Mouse (Mus musculus) spleen, adult 2 months (tissue): ENCODE data around the gene Gas2. TPM values are rescaled to one million over a fixed set of nuclear protein-coding genes. Genes with fewer than 3 reads are reported as not detected.

Experiments
- DNase-seq, 2 experiments: peaks; one replicate each; pipeline versions ENCODE4 v3.0.0 to v3.0.0-alpha.2; 2012 to 2021; ENCODE audit warnings: low spot score in 2 of 2, low read depth in 1 of 2
- H3K27ac ChIP-seq: fragments of 200-500 bp; 2 replicates; pipeline ENCODE4 v1.5.1; 2012; ENCODE audit warnings: low read length, inconsistent platforms; ENCODE audit not compliant: insufficient read depth
- H3K27me3 ChIP-seq: fragments of 200-500 bp; 2 replicates; pipeline ENCODE4 v1.6.1; 2012; ENCODE audit warnings: mild to moderate bottlenecking, moderate library complexity, low read length, inconsistent platforms; ENCODE audit not compliant: control insufficient read depth, insufficient read depth
- H3K36me3 ChIP-seq: fragments of 200-500 bp; 2 replicates; pipeline ENCODE4 v1.6.1; 2012; ENCODE audit warnings: mild to moderate bottlenecking, low read length, inconsistent platforms; ENCODE audit not compliant: control insufficient read depth, insufficient read depth
- H3K4me1 ChIP-seq: fragments of 200-500 bp; 2 replicates; pipeline ENCODE4 v1.6.1; 2011; ENCODE audit warnings: inconsistent platforms; ENCODE audit not compliant: control insufficient read depth, insufficient read depth, insufficient read length
- H3K4me3 ChIP-seq: fragments of 200-500 bp; 2 replicates; pipeline ENCODE4 v1.5.1; 2011; ENCODE audit warnings: mild to moderate bottlenecking, inconsistent platforms; ENCODE audit not compliant: insufficient read depth, insufficient read length; ENCODE audit errors: extremely low read depth
- CTCF ChIP-seq: fragments of 200-500 bp; IDR thresholded peaks from 2 replicates; pipeline ENCODE4 v1.5.1; 2011; ENCODE audit warnings: mild to moderate bottlenecking, inconsistent platforms; ENCODE audit not compliant: insufficient read depth, insufficient read length, insufficient replicate concordance; ENCODE audit errors: extremely low read depth
- POLR2A ChIP-seq: fragments of 200-500 bp; IDR thresholded peaks from 2 replicates; pipeline ENCODE4 v1.6.1; 2011; ENCODE audit warnings: low read depth, low read length, inconsistent platforms
- WGBS: fragments of 180-500 bp; shearing (Covaris S2); methylation state at CpG from one replicate; pipeline ENCODE4 v1.1.7; 2018; 5-methylcytosine and 5-hydroxymethylcytosine counted together
- polyA plus RNA-seq: library from polyadenylated mRNA; depleted of rRNA; stranded (reverse); fragments of >200 nt; gene quantifications from 2 replicates; pipeline ENCODE4 v1.2.3, GENCODE M21; 2012

Gas2 gene
- polyA plus RNA-seq, 1 experiment = 0.69 TPM

DNA sequence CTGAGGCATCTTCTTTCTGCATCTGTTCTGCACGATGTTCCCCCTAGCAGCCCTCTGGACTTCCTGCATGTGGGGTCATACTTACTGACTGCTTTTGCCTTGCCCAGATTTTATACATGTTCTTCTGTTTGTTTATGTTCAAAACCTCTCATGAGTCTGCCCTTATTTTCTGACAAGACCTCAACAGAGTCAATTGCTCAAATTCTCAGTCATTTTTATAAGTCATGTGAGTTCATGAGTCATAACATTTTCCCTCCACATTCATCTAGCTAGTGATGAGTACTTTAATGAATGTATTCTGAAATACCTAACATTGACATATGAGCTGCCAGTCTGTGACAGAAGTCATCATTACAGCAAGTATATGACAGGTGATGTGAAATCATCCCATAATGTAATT, 3.5 kb downstream of the Gas2 start:
- 76% methylated on average over 1 of the region's 1 CpGs for WGBS
- no peak overlapping the region for H3K27ac ChIP-seq
- peaks cover 7% of the 10 kb centered on the region for H3K4me1 ChIP-seq
- TF ChIP-seq CTCF (no peak), POLR2A (no peak)
- no peak for DNase-seq
- no peak overlapping the region for H3K4me3 ChIP-seq
- H3K27me3 ChIP-seq = no peaks in the 10 kb centered on the region
- H3K36me3 ChIP-seq = no peaks in the 10 kb centered on the region

GRCm38 (mm10) chr7:51867983-51868382, 6.2 kb downstream of the Gas2 start:
- no peak for TF ChIP-seq CTCF
- TF ChIP-seq POLR2A = no peak
- 93% methylated on average over 1 of the region's 1 CpGs for WGBS

DNA sequence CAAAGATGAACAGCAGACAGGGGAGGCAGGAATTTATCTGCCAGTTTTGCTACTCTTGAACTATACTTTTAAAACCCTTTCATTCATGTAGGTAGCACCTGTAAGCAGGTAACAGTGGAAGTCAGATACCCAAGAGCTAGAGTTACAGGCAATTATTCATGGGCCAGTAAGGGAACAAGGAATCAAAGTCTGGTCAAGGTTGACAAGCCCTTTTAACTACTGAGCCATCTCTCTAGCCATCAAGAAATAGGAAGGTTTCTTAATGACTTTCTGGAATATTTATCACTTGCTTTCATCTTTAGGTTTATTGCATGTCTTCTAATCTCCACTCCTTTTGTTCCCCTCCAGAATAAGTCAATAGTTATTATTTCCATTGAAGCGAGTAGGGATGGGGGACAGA, 10.2 kb downstream of the Gas2 start:
- Histone ChIP-seq H3K4me3 (no peak overlapping the region), H3K27me3 (no peaks in the 10 kb centered on the region), H3K36me3 (no peaks in the 10 kb centered on the region), H3K4me1 (no peaks in the 10 kb centered on the region), H3K27ac (no peak overlapping the region)
- 77% methylated on average over 1 of the region's 1 CpGs for WGBS
- no peak for TF ChIP-seq POLR2A
- no peak for TF ChIP-seq CTCF
- DNase-seq = no peak

More at GRCm38 (mm10) chr7:51867983-51868382, 6.2 kb downstream of the Gas2 start:
- Histone ChIP-seq H3K4me3 (no peak overlapping the region), H3K27me3 (no peaks in the 10 kb centered on the region), H3K4me1 (no peaks in the 10 kb centered on the region), H3K36me3 (no peaks in the 10 kb centered on the region), H3K27ac (no peak overlapping the region)
- DNase-seq = no peak

DNA sequence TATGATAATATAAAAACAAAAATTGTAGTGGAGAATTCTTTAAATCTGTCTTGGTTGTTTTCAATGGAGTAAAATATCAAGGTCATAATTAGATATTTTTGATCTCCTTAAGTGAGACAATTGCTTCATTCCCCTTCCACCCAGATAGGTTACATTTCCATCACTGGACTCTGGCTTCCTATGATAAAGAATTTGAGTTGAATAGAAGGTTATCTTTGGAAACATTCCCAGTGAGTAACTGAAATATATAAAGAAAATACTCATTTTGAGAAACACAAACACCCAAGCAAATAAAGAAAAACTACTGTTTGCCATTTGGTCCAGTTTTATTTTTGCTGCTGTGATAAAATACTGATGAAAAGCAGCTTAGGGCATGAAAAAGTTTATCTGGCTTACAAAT, 10.8 kb downstream of the Gas2 start:
- Histone ChIP-seq H3K4me1 (no peaks in the 10 kb centered on the region), H3K27ac (no peak overlapping the region), H3K36me3 (no peaks in the 10 kb centered on the region), H3K4me3 (no peak overlapping the region), H3K27me3 (no peaks in the 10 kb centered on the region)
- no peak for DNase-seq
- no peak for TF ChIP-seq CTCF
- TF ChIP-seq POLR2A = no peak

DNA sequence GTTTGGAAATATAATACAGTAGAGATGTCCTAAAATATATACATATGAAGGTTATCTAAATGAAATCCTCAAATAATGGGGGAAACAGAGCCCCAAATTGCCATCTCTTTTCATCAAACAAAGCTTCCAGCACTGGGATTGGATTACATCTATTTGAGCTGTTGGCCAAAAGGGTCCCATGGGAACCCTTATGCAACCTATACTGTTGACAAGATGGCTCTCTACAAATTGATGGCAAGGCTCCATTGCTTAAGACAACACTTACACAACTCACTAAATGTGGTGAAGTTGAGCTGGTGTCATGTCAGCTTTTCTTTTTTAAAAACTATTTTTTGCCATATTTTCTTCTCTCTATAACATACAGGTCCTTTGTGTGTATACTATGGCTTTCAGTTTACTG, 14.5 kb downstream of the Gas2 start:
- Histone ChIP-seq H3K27ac (no peak overlapping the region), H3K27me3 (no peaks in the 10 kb centered on the region), H3K4me1 (no peaks in the 10 kb centered on the region; the same call in none of the 2 replicates), H3K36me3 (no peaks in the 10 kb centered on the region), H3K4me3 (no peak overlapping the region)
- TF ChIP-seq POLR2A = no peak
- TF ChIP-seq CTCF = no peak
- DNase-seq = no peak

DNA sequence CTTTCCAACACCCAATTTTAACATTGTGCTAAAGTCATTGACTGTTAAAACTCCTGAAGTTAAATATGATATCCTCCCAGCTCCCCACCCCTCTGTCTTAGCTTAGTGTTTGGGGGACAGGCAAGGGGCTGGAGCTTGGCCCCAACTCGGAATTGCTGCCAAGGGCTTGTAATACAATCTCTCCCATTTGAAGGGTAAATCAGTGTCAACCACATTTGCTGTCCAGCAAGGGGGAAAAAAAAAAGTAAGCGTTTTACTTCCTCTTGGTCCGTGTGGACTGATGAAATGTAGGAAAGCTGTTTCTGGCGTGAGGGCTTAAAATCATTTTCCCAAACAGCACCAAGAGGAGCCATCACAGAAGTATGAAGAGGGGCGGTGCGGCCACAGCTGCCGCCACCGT, 16.9 kb downstream of the Gas2 start:
- Histone ChIP-seq H3K36me3 (no peaks in the 10 kb centered on the region), H3K4me3 (peak overlapping the region; percentile 16; the same call in 1 of the 2 replicates), H3K4me1 (no peaks in the 10 kb centered on the region; the same call in none of the 2 replicates), H3K27ac (no peak overlapping the region), H3K27me3 (no peaks in the 10 kb centered on the region)
- no peak for DNase-seq
- TF ChIP-seq CTCF (no peak), POLR2A (no peak)
- 8% methylated on average over 8 of the region's 8 CpGs for WGBS

- 1% methylated on average over 17 of the region's 17 CpGs for WGBS
- no peaks in the 10 kb centered on the region for H3K27me3 ChIP-seq
- no peaks in the 10 kb centered on the region for H3K36me3 ChIP-seq
- H3K4me1 ChIP-seq = no peaks in the 10 kb centered on the region; the same call in none of the 2 replicates
- H3K27ac ChIP-seq = no peak overlapping the region
- TF ChIP-seq CTCF (no peak), POLR2A (no peak)
- H3K4me3 ChIP-seq = peak overlapping the region; percentile 16; the same call in 1 of the 2 replicates
- peak; percentile 18 for DNase-seq
Measured at GRCm38 (mm10) chr7:51879136-51879723, 17.4 kb downstream of the Gas2 start.

DNA sequence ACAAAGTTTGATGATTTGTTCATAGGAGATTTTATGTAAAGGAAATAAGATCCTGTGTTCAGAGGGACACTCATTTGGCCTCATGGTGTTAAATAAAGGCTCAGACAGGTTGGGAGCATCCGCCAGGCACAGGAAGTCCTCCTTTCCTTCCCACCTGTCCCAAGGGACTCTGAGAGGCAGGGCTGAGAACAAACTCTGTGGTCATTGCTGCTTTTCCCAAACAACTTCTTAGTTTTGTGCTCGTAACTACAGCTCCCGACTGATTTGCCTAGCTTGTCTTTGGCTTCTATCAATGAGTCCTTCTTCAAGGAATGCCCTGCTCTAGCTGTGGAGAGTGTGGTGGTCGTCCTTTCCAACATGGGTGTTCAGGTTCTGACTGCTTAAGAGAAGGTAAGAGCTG, 18.3 kb downstream of the Gas2 start:
- 59% methylated on average over 4 of the region's 4 CpGs for WGBS
- no peaks in the 10 kb centered on the region; the same call in none of the 2 replicates for H3K4me1 ChIP-seq
- no peak overlapping the region for H3K4me3 ChIP-seq
- no peaks in the 10 kb centered on the region for H3K27me3 ChIP-seq
- H3K36me3 ChIP-seq = no peaks in the 10 kb centered on the region
- no peak for TF ChIP-seq CTCF
- DNase-seq = no peak
- no peak overlapping the region for H3K27ac ChIP-seq
